Mouse (Mus musculus) pancreas, adult 10 weeks (tissue): ENCODE measurements around the gene Med16. TPM values are rescaled to one million over a fixed set of nuclear protein-coding genes. Genes with fewer than 3 reads are reported as not detected.

Experiments used
- polyA plus RNA-seq: library from polyadenylated mRNA; stranded (reverse); fragments of 350-450 nt; fragmentation: Illumina TruSeq; extraction: RNeasy Lipid Tissue Mini Kit (QIAGEN cat#74804); gene quantifications from one replicate; pipeline ENCODE4 v1.2.3, GENCODE M21; 2015; ENCODE audit warnings: low read depth, low replicate concordance; ENCODE audit not compliant: insufficient read depth

Med16 gene
- polyA plus RNA-seq, result 4.0 TPM

DNA sequence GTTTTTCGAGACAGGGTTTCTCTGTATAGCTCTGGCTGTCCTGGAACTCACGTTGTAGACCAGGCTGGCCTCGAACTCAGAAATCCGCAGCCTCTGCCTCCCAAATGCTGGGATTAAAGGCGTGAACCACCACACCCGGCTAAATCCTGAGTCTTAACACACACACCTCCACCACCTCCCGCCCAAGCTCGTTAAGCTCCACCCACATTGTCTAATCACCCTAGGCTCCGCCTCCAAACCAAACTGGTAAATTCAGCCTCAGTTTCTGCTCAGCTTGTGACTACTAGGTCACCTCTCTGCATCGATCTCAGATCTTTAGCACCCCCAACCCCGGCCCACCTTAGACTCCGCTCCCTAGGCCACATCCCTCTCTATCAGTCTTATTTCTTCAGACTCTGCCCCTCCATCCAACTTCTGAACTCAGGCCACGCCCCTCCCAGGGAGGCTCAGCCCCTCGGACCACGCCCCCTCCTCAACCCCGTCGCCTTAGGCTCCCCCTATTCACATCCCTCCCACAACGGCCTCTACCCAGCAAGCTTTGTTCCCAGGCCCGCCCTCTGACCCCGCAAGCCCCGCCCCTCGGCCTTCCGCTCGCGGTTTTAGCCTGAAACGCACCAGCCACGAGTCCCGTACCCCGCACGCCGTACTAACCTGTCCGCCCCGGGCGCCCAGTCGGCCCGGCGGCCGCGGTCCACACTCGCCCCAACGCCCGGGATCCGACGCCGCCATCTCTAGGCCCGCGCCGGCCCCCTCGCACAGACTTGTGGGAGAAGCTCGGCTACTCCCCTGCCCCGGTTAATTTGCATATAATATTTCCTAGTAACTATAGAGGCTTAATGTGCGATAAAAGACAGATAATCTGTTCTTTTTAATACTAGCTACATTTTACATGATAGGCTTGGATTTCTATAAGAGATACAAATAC lies at the start of gene Med16:
Gene Med16, minus strand, starts transcription at position 757 of the 925 bp plus-strand sequence.

DNA sequence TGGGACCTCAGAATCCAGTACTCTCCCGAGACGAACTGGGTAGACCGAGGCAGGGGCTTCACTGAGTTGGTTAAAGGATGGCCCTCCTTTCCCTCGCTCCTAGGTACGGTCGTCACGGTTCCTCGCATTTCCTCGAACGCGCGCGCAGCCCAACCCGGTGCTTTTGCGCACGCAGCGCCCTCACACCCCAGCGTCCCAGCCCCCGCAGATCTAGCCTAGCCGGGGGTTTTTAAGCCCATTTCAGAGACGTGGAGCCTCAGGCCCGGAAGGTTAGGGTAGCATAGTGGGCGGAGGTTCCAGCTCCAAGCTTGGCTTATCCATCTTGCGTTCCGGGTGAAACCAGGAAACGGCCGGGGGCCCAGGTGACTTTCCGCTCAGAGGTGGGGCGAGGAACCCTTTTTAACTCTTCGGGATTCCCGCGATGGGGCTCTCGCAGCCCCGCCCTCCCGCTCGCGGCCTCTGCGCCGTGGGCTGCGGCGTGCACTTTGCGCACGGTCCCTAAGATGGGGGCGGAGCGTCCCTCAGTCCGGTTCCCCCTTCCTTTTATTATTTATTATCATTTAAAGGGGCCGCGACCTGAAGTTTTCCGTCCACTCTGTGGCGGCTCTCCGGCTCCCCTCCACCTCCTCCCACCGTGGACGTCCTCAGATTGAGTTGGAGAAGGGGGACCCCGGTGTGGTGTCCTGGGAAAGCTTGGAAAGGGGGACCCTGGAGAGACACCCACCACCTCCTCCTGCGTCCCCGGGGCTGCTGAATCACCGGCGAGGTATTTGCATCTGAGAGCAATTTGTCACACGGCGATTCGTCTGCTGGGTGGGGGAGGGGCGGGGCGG lies 18.0 kb upstream of the Med16 start, which contains the start of gene Arid3a:
Gene Arid3a, plus strand, starts transcription at position 553 of the 833 bp plus-strand sequence.

DNA sequence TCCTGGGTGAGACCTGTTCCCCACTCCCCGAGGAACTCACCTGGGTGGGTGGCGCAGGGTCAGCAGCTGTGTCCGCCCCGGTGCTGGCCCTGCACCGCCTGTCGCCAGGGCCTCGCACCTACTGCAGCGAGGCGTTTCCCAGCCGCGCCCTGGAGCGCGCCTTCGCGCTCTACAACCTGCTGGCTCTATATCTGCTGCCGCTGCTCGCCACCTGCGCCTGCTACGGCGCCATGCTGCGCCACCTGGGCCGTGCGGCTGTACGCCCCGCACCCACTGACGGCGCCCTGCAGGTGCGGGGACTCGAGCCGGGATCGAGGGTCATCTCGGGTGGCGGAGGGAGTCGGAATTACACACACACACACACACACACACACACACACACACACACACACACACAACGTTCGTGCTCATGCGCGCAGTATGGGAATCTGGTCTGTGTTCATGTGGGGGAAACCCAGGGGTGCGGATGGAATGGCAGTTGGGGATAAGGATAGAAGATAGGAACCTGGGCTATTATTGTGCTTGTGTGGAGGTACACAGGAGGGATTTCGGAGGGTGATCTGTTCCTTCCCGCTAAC lies 12.3 kb upstream of the Med16 start, which contains the start of gene R3hdm4:
Gene R3hdm4, minus strand, starts transcription at position 251 of the 578 bp plus-strand sequence.

DNA sequence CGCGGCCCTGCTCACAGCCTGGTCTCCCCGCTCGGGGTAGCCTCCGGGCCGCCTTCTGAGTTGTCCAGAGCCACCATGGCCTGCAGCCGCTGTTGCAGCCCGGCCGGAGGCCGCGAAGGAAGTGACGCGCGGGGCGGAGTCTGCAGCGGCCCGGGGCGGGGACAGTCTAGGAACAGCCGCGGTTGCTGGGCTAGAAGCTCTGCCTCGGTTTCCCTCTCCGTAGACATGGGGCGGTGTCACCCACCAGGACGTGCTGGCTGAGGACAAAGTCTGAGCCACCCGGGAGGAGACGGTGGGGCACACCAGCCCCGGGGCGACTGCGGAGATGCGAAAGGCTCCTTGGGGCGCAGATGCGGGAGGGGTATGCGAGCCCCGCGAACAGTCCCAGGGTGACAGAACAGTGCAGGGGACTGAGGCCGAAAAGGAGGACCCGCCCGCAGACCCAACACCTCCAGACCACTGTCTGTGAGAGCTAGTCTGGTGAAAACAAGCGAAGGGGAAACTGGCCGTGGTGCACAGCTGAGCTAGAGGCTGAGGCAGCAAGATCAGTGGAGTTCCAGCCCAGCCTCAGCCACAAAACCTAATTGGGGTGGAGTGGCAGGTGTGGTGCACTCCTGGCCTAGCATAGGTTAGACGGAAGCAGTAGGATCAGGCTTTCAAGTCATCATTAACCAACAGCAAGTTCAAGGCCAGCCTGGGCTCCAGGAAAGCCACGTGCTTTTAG lies 8.2 kb upstream of the Med16 start, which contains the start of gene Kiss1r:
Gene Kiss1r, plus strand, starts transcription at position 164 of the 724 bp plus-strand sequence.

DNA sequence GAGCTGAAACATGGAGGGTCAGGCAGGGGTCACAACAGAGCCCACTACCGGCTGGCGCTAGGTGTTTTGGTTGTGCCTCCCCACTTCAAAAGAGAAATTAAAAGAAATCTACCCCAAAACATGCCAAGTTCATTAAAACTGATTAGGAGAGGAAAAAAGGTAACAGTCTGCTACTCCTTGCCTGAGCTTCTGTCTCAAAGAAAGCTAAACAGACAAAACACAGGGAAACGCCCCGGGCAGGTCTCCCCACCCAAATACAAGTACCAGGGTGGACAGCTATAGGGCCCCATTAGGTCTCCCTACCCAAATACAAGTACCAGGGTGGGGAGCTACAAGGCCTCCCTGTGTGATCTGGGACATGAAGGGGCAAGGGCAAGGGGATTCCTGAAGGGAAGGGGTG lies 1.8 kb upstream of the Med16 start, which contains the start of gene Gm26602:
Gene Gm26602, plus strand, starts transcription at position 301 of the 400 bp plus-strand sequence.

DNA sequence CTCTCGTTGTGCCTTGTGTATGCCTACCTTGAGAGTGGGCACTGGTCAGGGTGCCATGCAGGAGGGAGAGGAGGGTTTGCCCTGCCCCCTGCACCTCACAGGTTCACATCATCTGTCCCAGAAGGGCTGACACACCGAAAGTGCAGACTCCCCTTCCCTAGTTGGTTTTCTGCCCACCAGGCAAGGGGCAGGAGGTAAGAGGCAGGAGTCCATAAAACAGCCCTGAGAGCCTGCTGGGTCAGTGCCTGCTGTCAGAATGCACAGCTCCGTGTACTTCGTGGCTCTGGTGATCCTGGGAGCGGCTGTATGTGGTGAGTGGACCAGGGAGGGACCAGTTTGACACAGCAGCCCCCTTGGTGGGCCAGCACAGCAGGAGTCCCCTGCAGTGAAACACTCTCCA lies 18.1 kb downstream of the Med16 start, which contains the start of gene Cfd:
Gene Cfd, plus strand, starts transcription at position 184 of the 400 bp plus-strand sequence.

DNA sequence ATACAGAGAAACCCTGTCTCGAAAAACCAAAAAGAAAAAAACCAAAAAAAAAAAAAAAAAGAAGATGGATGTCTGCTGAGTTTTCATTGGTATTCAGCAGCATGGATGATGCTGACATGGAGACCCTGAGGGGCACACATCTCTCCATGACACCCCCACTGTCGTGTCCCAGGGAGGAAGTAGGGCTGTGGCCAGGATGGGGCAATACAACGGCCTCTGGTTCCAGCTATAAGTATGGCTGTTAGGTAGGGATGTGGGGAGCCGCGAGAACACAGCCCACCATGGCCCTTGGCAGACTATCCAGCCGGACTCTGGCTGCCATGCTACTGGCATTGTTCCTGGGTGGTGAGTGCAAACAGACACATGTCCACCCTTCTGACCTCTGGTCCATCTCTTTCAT lies 22.7 kb downstream of the Med16 start, which contains the start of gene Elane:
Gene Elane, plus strand, starts transcription at position 194 of the 400 bp plus-strand sequence.

DNA sequence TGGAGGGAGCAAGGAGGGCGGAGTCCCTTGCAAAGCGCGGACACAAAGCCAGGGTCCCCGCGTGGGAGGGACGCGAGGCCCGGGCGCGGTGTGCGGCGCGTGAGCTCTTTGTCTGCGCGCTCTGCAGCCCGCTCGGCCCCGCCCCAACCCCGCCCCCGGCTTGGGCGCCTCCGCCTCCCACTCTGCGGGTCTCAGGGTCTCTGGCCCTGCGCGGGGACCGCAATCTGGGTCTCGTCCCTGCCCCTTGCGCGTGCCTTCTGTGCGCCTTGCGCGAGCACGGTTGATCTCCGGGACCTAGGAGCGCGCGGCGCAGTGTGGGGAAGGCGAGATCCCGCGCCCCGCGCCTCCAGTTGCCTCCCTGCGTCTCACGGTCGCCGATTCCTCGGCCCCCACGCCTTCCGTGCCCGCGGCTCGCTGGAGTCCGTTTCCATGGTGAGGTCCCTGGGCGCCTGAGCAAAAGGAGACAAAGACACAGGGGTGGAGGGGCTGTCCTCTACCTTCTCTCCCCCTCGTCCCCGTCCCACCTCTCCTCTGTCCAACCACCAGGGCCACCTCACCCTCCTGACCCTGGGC lies 34.3 kb downstream of the Med16 start, which contains the start of the genes Prtn3 and Plppr3:
Gene Prtn3, plus strand, starts transcription at position 187 of the 573 bp plus-strand sequence.
Gene Plppr3, minus strand, starts transcription at position 345 of the 573 bp plus-strand sequence.

DNA sequence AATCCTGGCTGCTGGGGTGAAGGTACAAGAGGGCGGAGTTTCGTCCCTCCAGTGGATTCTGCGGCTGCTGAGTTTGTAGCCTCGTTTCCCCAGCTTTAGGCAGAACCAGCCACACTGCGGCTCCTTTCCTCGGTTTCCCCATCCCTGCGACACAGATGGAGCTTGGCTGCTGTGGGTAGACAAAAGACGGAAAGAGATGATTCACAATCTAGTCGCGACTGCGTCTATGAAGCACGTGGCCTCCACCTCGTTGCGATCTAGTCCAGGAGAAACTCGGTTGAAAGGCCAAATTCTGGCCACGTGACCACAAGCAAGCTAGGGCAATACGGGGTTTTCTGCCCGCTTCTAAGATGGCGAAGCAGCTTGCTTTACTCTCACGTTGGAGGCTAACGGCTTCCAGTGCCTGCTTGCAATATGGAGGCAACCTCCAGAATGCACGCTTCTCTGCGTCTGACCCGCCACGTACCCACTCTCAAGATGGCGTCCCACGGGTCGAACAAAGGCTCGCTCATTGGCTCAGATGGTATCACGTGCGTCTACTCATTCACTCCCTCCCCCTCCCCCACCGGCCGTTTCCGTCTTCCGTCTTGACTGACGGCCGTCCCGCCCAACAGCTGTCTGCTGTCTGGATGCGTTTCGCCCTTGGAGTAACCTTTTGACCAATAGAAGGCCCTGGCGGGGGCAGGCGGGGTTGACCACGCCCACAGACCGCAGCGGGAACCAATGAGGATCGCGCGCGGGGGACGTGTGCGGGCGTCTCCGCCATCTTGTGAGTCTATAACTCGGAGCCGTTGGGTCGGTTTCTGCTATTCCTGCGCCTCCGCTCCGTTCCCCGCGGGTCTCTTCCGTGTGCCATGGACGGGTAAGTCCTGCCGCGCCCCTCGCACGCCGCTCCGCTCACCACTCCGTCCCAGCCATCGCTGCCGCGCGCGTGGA lies 54.6 kb downstream of the Med16 start, which contains the start of gene Ptbp1:
Gene Ptbp1, plus strand, starts transcription at position 568 of the 936 bp plus-strand sequence.

Other genes with a start within 250 kb of the Med16 start
- gene Madcam1, start 244.4 kb downstream of the Med16 start, polyA plus RNA-seq, result not detected
- gene Tpgs1, start 239.6 kb downstream of the Med16 start, polyA plus RNA-seq, result 4.6 TPM
- gene Cdc34, start 226.7 kb downstream of the Med16 start, polyA plus RNA-seq, result 47.7 TPM
- gene Gzmm, start 219.9 kb downstream of the Med16 start, polyA plus RNA-seq, result 0.74 TPM
- 168 TPM for gene Bsg, start 204.4 kb downstream of the Med16 start, polyA plus RNA-seq
- gene Hcn2, start 192.3 kb downstream of the Med16 start, polyA plus RNA-seq, result 0.83 TPM
- gene Polrmt, start 162.3 kb downstream of the Med16 start, polyA plus RNA-seq, result 29.7 TPM
- gene Fgf22, start 153.8 kb downstream of the Med16 start, polyA plus RNA-seq, result not detected
- gene Rnf126, start 142.0 kb downstream of the Med16 start, polyA plus RNA-seq, result 22.3 TPM
- 7.2 TPM for gene Fstl3, start 131.7 kb downstream of the Med16 start, polyA plus RNA-seq
- not detected for gene Prss57, start 118.0 kb downstream of the Med16 start, polyA plus RNA-seq
- 13.2 TPM for gene Palm, start 115.4 kb downstream of the Med16 start, polyA plus RNA-seq
- gene Misp, start 87.9 kb downstream of the Med16 start, polyA plus RNA-seq, result 1.3 TPM
- 39.5 TPM for gene Ptbp1, start 54.5 kb downstream of the Med16 start, polyA plus RNA-seq
- 1.1 TPM for gene Prtn3, start 34.4 kb downstream of the Med16 start, polyA plus RNA-seq
- 2.6 TPM for gene Plppr3, start 34.3 kb downstream of the Med16 start, polyA plus RNA-seq
- gene Elane, start 22.7 kb downstream of the Med16 start, polyA plus RNA-seq, result not detected
- 168 TPM for gene Cfd, start 18.1 kb downstream of the Med16 start, polyA plus RNA-seq
- gene Gm26602, start 1.9 kb upstream of the Med16 start, polyA plus RNA-seq, result not detected
- not detected for gene Kiss1r, start 8.0 kb upstream of the Med16 start, polyA plus RNA-seq
- 19.0 TPM for gene R3hdm4, start 12.3 kb upstream of the Med16 start, polyA plus RNA-seq
- 1.0 TPM for gene Arid3a, start 18.1 kb upstream of the Med16 start, polyA plus RNA-seq
- 6.9 TPM for gene Wdr18, start 51.2 kb upstream of the Med16 start, polyA plus RNA-seq
- not detected for gene Grin3b, start 61.8 kb upstream of the Med16 start, polyA plus RNA-seq
- gene Tmem259, start 75.4 kb upstream of the Med16 start, polyA plus RNA-seq, result 36.8 TPM
- 13.6 TPM for gene Cnn2, start 79.7 kb upstream of the Med16 start, polyA plus RNA-seq
- gene Abca7, start 87.6 kb upstream of the Med16 start, polyA plus RNA-seq, result 6.0 TPM
- 4.5 TPM for gene Arhgap45, start 107.7 kb upstream of the Med16 start, polyA plus RNA-seq
- gene Polr2e, start 130.9 kb upstream of the Med16 start, polyA plus RNA-seq, result 33.6 TPM
- gene Gpx4, start 138.2 kb upstream of the Med16 start, polyA plus RNA-seq, result 266 TPM
- gene Sbno2, start 196.6 kb upstream of the Med16 start, polyA plus RNA-seq, result 6.5 TPM
- gene Stk11, start 206.9 kb upstream of the Med16 start, polyA plus RNA-seq, result 77.4 TPM
- gene Atp5d, start 229.7 kb upstream of the Med16 start, polyA plus RNA-seq, result 84.2 TPM
- 5.9 TPM for gene Cbarp, start 231.9 kb upstream of the Med16 start, polyA plus RNA-seq
- 10.8 TPM for gene Midn, start 239.3 kb upstream of the Med16 start, polyA plus RNA-seq